Mouse (Mus musculus) kidney, postnatal 14 days (tissue): ENCODE results near the gene Dock6.
"Not testable (repeated sequence)": the region's sequence is repeated elsewhere in the genome, so short reads cannot be mapped to it uniquely, and the experiment has no call there.

ENCODE experiments used
- DNase-seq: peaks from one replicate; pipeline ENCODE4 v3.0.0; 2022; ENCODE audit warnings: mixed read lengths

Gene Dock6

GRCm38 (mm10) chr9:21773396-21773795 is 79.0 kb downstream of the Dock6 start:
- not testable (repeated sequence) for DNase-seq

DNA sequence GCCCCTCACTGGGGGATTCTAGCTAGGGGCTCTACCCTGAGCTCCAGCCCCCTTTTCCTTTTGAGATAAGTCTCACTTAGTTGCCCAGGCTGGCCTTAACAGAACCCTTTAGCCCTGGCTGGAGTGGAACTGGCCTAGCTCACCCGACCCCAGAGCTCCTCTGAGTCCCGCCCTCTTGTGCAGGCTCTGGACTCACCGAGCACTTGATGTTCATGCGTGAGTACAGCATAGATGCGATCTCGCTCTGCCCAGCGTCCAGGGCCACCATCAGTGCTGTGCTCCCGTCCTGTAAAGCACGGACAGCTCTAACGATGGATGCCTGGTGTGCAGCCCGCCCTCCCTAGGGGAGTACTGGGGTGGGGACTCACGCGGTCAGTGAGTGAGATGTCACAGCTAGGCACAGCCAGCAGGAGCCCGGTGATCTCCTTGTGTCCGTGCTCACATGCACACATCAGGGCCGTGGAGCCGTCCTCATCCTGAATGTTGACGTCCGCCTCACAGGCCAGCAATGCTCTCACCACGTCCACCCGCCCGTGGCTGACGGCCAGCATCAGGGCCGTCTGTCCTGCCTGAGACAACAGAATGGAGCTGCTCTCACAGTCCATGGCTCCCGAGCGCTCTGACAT is 82.8 kb downstream of the Dock6 start:
- DNase-seq: peak; percentile 24

GRCm38 (mm10) chr9:21768511-21769411 is 83.7 kb downstream of the Dock6 start:
- DNase-seq: peak; percentile 41

- peak; percentile 63 for DNase-seq
Measured at GRCm38 (mm10) chr9:21767896-21768295, 84.5 kb downstream of the Dock6 start.

GRCm38 (mm10) chr9:21764084-21764999 is 88.1 kb downstream of the Dock6 start:
- DNase-seq: no peak

DNA sequence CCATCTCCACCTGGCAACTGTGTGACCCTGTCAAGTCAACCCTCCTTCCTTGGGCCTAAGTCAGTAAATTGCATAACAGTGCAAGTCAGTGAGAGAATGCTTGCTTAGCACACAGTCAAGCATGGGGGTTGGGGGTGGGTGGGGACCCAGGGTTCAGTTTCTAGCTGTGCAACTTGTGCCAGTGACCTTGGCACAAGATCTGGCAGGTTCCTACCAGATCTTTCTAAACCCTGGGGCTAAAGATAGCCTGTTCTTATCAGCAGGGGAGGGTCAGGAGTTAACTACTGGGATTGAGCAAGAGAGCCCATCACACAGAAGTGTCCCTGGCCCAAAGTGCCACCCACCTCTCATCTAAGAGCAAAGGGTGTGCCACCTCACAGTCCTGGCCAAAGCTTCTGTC is 90.3 kb downstream of the Dock6 start:
- DNase-seq: no peak

GRCm38 (mm10) chr9:21760155-21761088 is 92.0 kb downstream of the Dock6 start, which contains the start of gene Spc24:
Gene Spc24 (minus strand): TSS chr9:21760303.
- peak; percentile 97 for DNase-seq

- no peak for DNase-seq
Measured at GRCm38 (mm10) chr9:21759718-21760117, 92.7 kb downstream of the Dock6 start.

GRCm38 (mm10) chr9:21758576-21759529 is 93.6 kb downstream of the Dock6 start:
- DNase-seq: no peak

DNA sequence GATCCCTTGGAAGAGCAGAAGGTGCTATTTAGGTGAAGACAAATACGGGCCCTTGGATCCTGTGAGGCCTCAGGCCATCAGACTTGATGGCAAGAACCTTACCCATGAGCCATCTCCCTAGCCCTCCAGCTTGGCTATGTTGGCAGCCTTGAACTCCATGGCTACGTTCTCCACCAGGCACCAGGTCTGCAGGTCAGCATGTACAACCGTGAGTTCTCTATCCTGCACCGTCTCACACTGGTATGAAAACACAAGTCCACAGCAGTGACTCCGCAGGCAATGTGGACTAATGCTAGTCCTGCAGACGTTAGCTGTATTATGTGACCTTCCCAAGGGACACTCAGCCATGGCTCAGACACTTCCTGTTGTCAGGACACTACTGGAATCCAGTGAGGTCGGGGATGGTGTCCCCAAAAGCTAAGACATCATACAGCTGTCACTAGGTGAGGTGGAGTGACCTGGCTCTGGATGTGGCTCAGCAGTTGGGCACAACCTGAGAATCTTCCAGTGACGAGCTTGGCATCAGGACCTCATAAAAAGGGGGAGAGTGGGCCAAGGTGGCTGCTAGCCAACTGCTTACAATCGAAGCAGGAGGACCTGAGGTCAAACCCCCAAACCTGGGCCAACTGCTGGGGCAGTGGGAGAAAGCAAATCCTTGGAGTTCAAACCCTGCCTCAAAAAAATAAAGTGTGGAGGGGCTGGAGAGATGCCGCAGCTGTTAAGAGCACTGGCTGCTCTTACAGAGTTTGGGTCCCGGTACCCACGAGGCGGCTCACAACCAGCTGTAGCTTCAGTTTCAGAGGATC is 97.7 kb downstream of the Dock6 start:
- DNase-seq: peak; percentile 51

DNA sequence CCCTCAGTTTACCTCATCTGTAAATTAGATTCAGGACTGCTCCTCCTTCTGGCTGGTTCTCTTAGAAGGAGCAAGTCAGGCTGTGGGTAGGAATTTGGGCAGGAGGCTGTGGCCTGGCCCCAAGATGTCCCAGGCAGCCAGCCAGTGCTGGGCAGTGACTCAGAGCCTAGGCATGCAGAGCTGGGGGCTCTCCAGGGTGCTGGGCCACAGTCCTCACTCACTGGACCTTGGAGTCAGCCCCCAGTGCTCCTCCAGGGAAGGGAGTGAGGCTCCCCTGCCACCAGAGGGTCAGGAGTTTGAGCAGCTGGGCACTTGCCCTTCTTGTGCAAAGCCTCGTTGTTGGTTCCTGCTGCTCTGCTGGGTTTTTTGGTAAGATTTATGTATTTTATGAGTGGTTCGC is 98.4 kb downstream of the Dock6 start:
- DNase-seq: peak; percentile 83

GRCm38 (mm10) chr9:21752252-21752792 is 100.1 kb downstream of the Dock6 start:
- peak; percentile 79 for DNase-seq

GRCm38 (mm10) chr9:21751347-21751746 is 101.1 kb downstream of the Dock6 start:
- DNase-seq: no peak

GRCm38 (mm10) chr9:21750370-21750769 is 102.1 kb downstream of the Dock6 start:
- no peak for DNase-seq
